Comparison of ENCODE assay signal across 22 mouse cellular contexts in the genomic region with DNA sequence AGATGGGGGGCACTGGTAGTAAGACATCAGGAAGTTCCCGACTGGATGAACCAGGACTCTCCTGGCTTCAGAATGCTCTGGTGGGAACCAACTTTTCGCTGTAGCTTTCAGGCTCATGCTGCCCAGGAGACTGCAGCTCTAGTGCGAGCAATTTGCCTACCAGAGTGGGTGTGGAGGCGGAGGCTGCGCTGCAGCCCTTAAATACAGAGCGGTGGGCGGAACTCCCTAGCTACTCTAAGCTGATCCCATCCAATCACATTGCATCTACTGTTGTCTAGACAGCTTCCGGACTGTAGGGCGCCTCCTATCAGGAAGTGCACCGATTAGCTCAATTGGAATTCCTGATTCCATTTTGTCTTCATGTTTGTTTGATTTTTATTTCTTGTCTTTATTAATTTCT. TPM values are rescaled to one million over a fixed set of nuclear protein-coding genes. Genes with fewer than 3 reads are reported as not detected.
DNase-seq lines count a peak whose midpoint lies in the region; TF ChIP-seq lines count a peak whose summit lies in the region.
"Had no signal": no experiment of that assay in that cellular context is flagged by ENCODE, and none has a peak within 500 bp of the region (broad histone marks: within the 10 kb centered on the region; RNA-seq: fewer than 3 reads in every experiment).

No protein-coding gene starts in this region.

- no peak for TF ChIP-seq CTCF in testis, adult 2 months (IDR thresholded peaks at IDR 0.05; ENCODE audit: control insufficient read depth, insufficient read depth, insufficient replicate concordance, low read depth, low read length)

- H3K4me3 ChIP-seq in testis, adult 2 months (ENCODE audit: control insufficient read depth, low read depth, low read length), result peak overlapping the region; percentile 62
- H3K4me3 ChIP-seq: embryonic facial prominence, embryonic 10.5 days; embryonic facial prominence, embryonic 12.5 days; forebrain, embryonic 13.5 days; forebrain, embryonic 15.5 days had no signal

- H3K36me3 ChIP-seq in testis, adult 2 months (ENCODE audit: control insufficient read depth, insufficient read depth, low read length), result no peaks in the 10 kb centered on the region
- H3K36me3 ChIP-seq: embryonic facial prominence, embryonic 10.5 days; embryonic facial prominence, embryonic 12.5 days; forebrain, embryonic 15.5 days had no signal

- intact Hi-C loops in heart, postnatal 25 days (cut with DNase I), result no loop called here

- TF ChIP-seq POLR2A in testis, adult 2 months (IDR thresholded peaks at IDR 0.05; ENCODE audit: control insufficient read depth, low read depth, low read length), result 0 out of 2 replicates have a peak, but pooled peaks have one; percentile 31

- H3K4me1 ChIP-seq in testis, adult 2 months (ENCODE audit: control insufficient read depth, insufficient read depth, low read length), result peaks cover 9% of the 10 kb centered on the region; the same call in 1 of the 2 replicates
- H3K4me1 ChIP-seq: embryonic facial prominence, embryonic 10.5 days; embryonic facial prominence, embryonic 12.5 days; forebrain, embryonic 13.5 days; forebrain, embryonic 15.5 days had no signal

- DNase-seq in heart, adult 11 months, result peak; percentile 85
- no peak for DNase-seq in heart, postnatal 25 days (ENCODE audit: low spot score)
- no peak for DNase-seq in testis, postnatal 10 days (ENCODE audit: low spot score)
- DNase-seq in ZHBTc4 (ENCODE audit: low read depth, low spot score), result peak; percentile 37
- no peak for DNase-seq in adrenal gland, adult 8-10 months
- no peak for DNase-seq in ovary, postnatal 10 days (ENCODE audit: low spot score)
- DNase-seq: adrenal gland, adult 2 months; adrenal gland, postnatal 14 days; adrenal gland, postnatal 36 days; B cell, adult 2 months; cerebellum, adult 11-12 months; cerebellum, adult 2 months; cerebellum, adult 9-10 months; cerebellum, postnatal 10 days; cerebellum, postnatal 25 days; forebrain, postnatal 0 days had no signal

- no peaks in the 10 kb centered on the region for H3K27me3 ChIP-seq in testis, adult 2 months (ENCODE audit: control insufficient read depth, insufficient read depth, low read length)
- H3K27me3 ChIP-seq: CH12.LX; embryonic facial prominence, embryonic 12.5 days; forebrain, embryonic 13.5 days; forebrain, embryonic 15.5 days had no signal

- H3K27ac ChIP-seq in testis, adult 2 months (ENCODE audit: control insufficient read depth, insufficient read depth, low read depth, low read length), result no peak overlapping the region
- H3K27ac ChIP-seq: embryonic facial prominence, embryonic 10.5 days; embryonic facial prominence, embryonic 12.5 days; forebrain, embryonic 13.5 days; forebrain, embryonic 15.5 days had no signal

RNA-seq across cellular contexts. Expression of a gene that starts 58.2 kb away (rescaled TPM):
- total RNA-seq in heart, postnatal 25 days (2021), result 10 to 100 TPM; 18.4 to 18.9 TPM
- 286 TPM in 2 replicates for polyA plus RNA-seq in testis, adult 2 months (2012; rRNA removed)
- total RNA-seq in adrenal gland, adult 8-10 months (2022), result 10 to 100 TPM; 35.7 to 66.3 (median 50.8) TPM

Comparison
In these comparisons a context has a peak if more than half of its experiments do, and no peak if none do; other contexts are left out.
1. DNase-seq: peak in heart, adult 11 months (single experiment) and ZHBTc4 (single experiment); none in heart, postnatal 25 days (single experiment), testis, postnatal 10 days (single experiment), adrenal gland, adult 8-10 months (single experiment) and ovary, postnatal 10 days (single experiment).